Mouse (Mus musculus) gastrocnemius, postnatal 10 days (tissue): ENCODE data around the gene Shisa2. TPM values are rescaled to one million over a fixed set of nuclear protein-coding genes. Genes with fewer than 3 reads are reported as not detected.

Experiments
- total RNA-seq, 2 experiments: library from RNA; stranded (reverse); gene quantifications; 2 replicates each; pipeline ENCODE4 v1.2.3; 2021

Gene Shisa2
- total RNA-seq, 2 experiments from 2014 or later, result 69.9 to 72.4 TPM

Other genes starting within 250 kb of the Shisa2 start
- under 1 TPM; 0.42 to 0.52 TPM for gene Phf11c, start 229.9 kb upstream of the Shisa2 start, total RNA-seq
- 1 to 10 TPM; 5.5 to 6.8 TPM for gene Setdb2, start 184.4 kb upstream of the Shisa2 start, total RNA-seq
- gene Cab39l, start 184.3 kb upstream of the Shisa2 start, total RNA-seq, result 10 to 100 TPM; 14.0 to 16.6 TPM
- gene Cdadc1, start 27.3 kb upstream of the Shisa2 start, total RNA-seq, result 10 to 100 TPM; 19.4 to 25.5 TPM